Mouse (Mus musculus): ENCODE results near the gene Chl1. TPM values are rescaled to one million over a fixed set of nuclear protein-coding genes. Genes with fewer than 3 reads are reported as not detected.

Chl1 gene
- polyA plus RNA-seq, 2 experiments: 2.0 to 4.9 TPM

- TF ChIP-seq POLR2A (IDR thresholded peaks at IDR 0.05; ENCODE audit: borderline replicate concordance, extremely low read depth, insufficient read depth, insufficient read length): no peak
- no peaks in the 10 kb centered on the region for H3K4me1 ChIP-seq (ENCODE audit: control insufficient read depth, insufficient read depth, low read length)
- no peaks in the 10 kb centered on the region for H3K27me3 ChIP-seq (ENCODE audit: control insufficient read depth, insufficient read depth, low read length)
- H3K36me3 ChIP-seq (ENCODE audit: control insufficient read depth, insufficient read depth, low read length): no peaks in the 10 kb centered on the region
- 26% methylated on average over 4 of the region's 4 CpGs for WGBS
- no peak overlapping the region for H3K4me3 ChIP-seq (replicated peaks; ENCODE audit: low read length)
- H3K9ac ChIP-seq (ENCODE audit: low read depth, low read length, severe bottlenecking): no peak overlapping the region
- H3K4me2 ChIP-seq (replicated peaks; ENCODE audit: low read depth, low read length, severe bottlenecking): no peak overlapping the region
- no peak overlapping the region for H3K27ac ChIP-seq (replicated peaks; ENCODE audit: low read depth, low read length)
- peak; percentile 28 for DNase-seq (ENCODE audit: low spot score)
- no peaks in the 10 kb centered on the region for H3K9me3 ChIP-seq (ENCODE audit: control insufficient read depth, low read length)
- no peak for ATAC-seq (ENCODE audit: low FRiP score, low read depth)
Measured at GRCm38 (mm10) chr6:103746103-103746502, 235.7 kb downstream of the Chl1 start.

GRCm38 (mm10) chr6:103749122-103749773 lies 238.9 kb downstream of the Chl1 start:
- Histone ChIP-seq H3K4me2 (replicated peaks; ENCODE audit: low read depth, low read length, severe bottlenecking) (no peak overlapping the region), H3K4me1 (ENCODE audit: control insufficient read depth, insufficient read depth, low read length) (no peaks in the 10 kb centered on the region), H3K9ac (ENCODE audit: low read depth, low read length, severe bottlenecking) (no peak overlapping the region), H3K4me3 (replicated peaks; ENCODE audit: low read length) (no peak overlapping the region), H3K27ac (replicated peaks; ENCODE audit: low read depth, low read length) (no peak overlapping the region), H3K9me3 (ENCODE audit: control insufficient read depth, low read length) (0 out of 2 replicates have a peak, but pooled peaks cover 6% of the 10 kb centered on the region), H3K27me3 (ENCODE audit: control insufficient read depth, insufficient read depth, low read length) (no peaks in the 10 kb centered on the region), H3K36me3 (ENCODE audit: control insufficient read depth, insufficient read depth, low read length) (no peaks in the 10 kb centered on the region)
- 72% methylated on average over 16 of the region's 16 CpGs for WGBS
- ATAC-seq (ENCODE audit: low FRiP score, low read depth) (no peak), DNase-seq (ENCODE audit: low spot score) (no peak)
- TF ChIP-seq POLR2A (IDR thresholded peaks at IDR 0.05; ENCODE audit: borderline replicate concordance, extremely low read depth, insufficient read depth, insufficient read length): no peak

GRCm38 (mm10) chr6:103753891-103754290 lies 243.5 kb downstream of the Chl1 start:
- 0 out of 2 replicates have a peak, but pooled peaks cover 6% of the 10 kb centered on the region for H3K9me3 ChIP-seq (ENCODE audit: control insufficient read depth, low read length)
- H3K4me3 ChIP-seq (replicated peaks; ENCODE audit: low read length): no peak overlapping the region
- H3K9ac ChIP-seq (ENCODE audit: low read depth, low read length, severe bottlenecking): no peak overlapping the region
- DNase-seq (ENCODE audit: low spot score): peak; percentile 35
- no peaks in the 10 kb centered on the region for H3K36me3 ChIP-seq (ENCODE audit: control insufficient read depth, insufficient read depth, low read length)
- H3K27ac ChIP-seq (replicated peaks; ENCODE audit: low read depth, low read length): no peak overlapping the region
- WGBS: 65% methylated on average over 4 of the region's 4 CpGs
- no peaks in the 10 kb centered on the region for H3K4me1 ChIP-seq (ENCODE audit: control insufficient read depth, insufficient read depth, low read length)
- H3K27me3 ChIP-seq (ENCODE audit: control insufficient read depth, insufficient read depth, low read length): no peaks in the 10 kb centered on the region
- ATAC-seq (ENCODE audit: low FRiP score, low read depth): no peak
- H3K4me2 ChIP-seq (replicated peaks; ENCODE audit: low read depth, low read length, severe bottlenecking): no peak overlapping the region
- TF ChIP-seq POLR2A (IDR thresholded peaks at IDR 0.05; ENCODE audit: borderline replicate concordance, extremely low read depth, insufficient read depth, insufficient read length): no peak

GRCm38 (mm10) chr6:103766830-103767229 lies 256.4 kb downstream of the Chl1 start:
- no peaks in the 10 kb centered on the region for H3K36me3 ChIP-seq (ENCODE audit: control insufficient read depth, insufficient read depth, low read length)
- WGBS: 74% methylated on average over 3 of the region's 3 CpGs
- ATAC-seq (ENCODE audit: low FRiP score, low read depth): no peak
- no peaks in the 10 kb centered on the region; the same call in 1 of the 2 replicates for H3K9me3 ChIP-seq (ENCODE audit: control insufficient read depth, low read length)
- no peak overlapping the region for H3K27ac ChIP-seq (replicated peaks; ENCODE audit: low read depth, low read length)
- TF ChIP-seq POLR2A (IDR thresholded peaks at IDR 0.05; ENCODE audit: borderline replicate concordance, extremely low read depth, insufficient read depth, insufficient read length): no peak
- H3K4me3 ChIP-seq (replicated peaks; ENCODE audit: low read length): no peak overlapping the region
- no peaks in the 10 kb centered on the region for H3K27me3 ChIP-seq (ENCODE audit: control insufficient read depth, insufficient read depth, low read length)
- H3K9ac ChIP-seq (ENCODE audit: low read depth, low read length, severe bottlenecking): no peak overlapping the region
- DNase-seq (ENCODE audit: low spot score): no peak
- H3K4me2 ChIP-seq (replicated peaks; ENCODE audit: low read depth, low read length, severe bottlenecking): no peak overlapping the region
- H3K4me1 ChIP-seq (ENCODE audit: control insufficient read depth, insufficient read depth, low read length): no peaks in the 10 kb centered on the region

GRCm38 (mm10) chr6:103781058-103781457 lies 270.7 kb downstream of the Chl1 start:
- H3K36me3 ChIP-seq (ENCODE audit: control insufficient read depth, insufficient read depth, low read length): no peaks in the 10 kb centered on the region
- no peak overlapping the region for H3K27ac ChIP-seq (replicated peaks; ENCODE audit: low read depth, low read length)
- no peak for ATAC-seq (ENCODE audit: low FRiP score, low read depth)
- no peaks in the 10 kb centered on the region for H3K27me3 ChIP-seq (ENCODE audit: control insufficient read depth, insufficient read depth, low read length)
- no peaks in the 10 kb centered on the region for H3K9me3 ChIP-seq (ENCODE audit: control insufficient read depth, low read length)
- no peak for DNase-seq (ENCODE audit: low spot score)
- no peak overlapping the region for H3K4me3 ChIP-seq (replicated peaks; ENCODE audit: low read length)
- no peaks in the 10 kb centered on the region for H3K4me1 ChIP-seq (ENCODE audit: control insufficient read depth, insufficient read depth, low read length)
- H3K4me2 ChIP-seq (replicated peaks; ENCODE audit: low read depth, low read length, severe bottlenecking): no peak overlapping the region
- 84% methylated on average over 5 of the region's 5 CpGs for WGBS
- no peak for TF ChIP-seq POLR2A (IDR thresholded peaks at IDR 0.05; ENCODE audit: borderline replicate concordance, extremely low read depth, insufficient read depth, insufficient read length)
- no peak overlapping the region for H3K9ac ChIP-seq (ENCODE audit: low read depth, low read length, severe bottlenecking)

Measured in limb, embryonic 14.5 days (tissue).